Mouse (Mus musculus): ENCODE measurements at regions not wholly inside any gene's neighbourhood (a gene's known extent, or its start where the extent isn't known, plus 50 kb on each side); places are given as distances from the start of the nearest gene placed in this dataset.

DNA sequence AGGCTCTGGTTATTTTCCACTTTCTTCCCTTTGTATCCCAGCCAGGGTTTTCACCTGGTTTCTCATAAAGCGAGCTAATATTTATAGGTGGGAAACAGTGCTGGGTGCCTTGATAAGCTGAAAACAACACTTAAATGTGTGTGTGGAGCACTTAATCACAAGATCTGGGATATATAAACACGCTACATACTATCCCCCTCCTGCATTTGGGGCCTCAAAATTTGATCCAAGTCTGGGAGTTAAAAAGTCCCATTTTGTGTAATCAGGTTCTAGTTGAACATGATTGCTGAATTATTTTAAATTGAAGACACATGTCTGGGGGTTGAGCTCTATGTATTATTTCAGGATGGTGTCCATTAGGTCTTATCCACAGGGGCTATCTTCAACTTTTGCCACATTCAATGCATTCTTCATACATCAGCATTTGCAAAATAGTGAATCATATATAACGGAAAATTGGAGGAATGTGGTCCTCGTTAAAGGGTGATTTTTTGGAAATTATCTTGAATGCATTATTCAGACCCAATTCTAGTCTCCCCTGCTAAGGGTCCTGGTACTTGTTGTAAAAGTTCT is 303.2 kb upstream of the Npvf start:
- DNase-seq (ENCODE audit: extremely low spot score in 1 of 2, low spot score in 1 of 2), result no peak

DNA sequence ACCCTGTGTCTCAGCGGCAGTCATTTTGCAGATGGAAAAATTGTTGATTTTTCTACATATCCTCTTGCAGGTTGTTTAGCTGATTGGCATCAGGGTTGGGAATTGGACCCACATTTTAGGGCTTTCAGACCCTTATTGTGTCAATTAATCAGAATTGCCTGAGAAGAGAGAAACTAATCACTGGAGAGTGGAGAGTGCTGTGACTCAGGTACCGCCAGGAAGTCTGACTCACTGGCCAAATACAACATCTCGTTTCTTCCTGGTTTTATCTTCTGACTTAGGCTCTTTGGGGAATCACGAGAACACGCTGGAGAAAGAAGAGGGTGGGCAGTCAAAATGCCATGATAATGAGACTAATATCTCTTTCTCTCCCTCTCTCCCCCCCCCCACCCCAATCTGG is 306.1 kb upstream of the Npvf start:
- DNase-seq (ENCODE audit: extremely low spot score in 1 of 2, low spot score in 1 of 2), result no peak

DNA sequence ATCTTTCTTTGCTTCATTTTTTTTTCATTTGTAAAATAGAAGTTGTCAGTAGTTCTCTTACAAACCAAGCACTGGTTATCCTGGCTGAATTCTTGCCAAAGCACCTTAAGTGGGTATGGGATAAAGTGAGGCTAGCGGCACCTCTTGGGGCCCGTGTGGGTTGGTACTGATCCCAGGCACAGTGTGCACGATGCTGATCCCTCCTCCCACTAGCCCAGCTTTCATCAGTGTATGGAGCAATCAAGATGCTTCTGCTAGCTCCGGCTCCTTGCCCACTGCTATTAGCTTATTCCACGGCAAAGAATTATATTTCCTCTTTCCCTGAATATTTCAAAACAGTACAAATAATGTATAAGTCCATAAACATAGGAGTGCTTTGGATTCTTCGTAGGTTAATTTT is 307.4 kb upstream of the Npvf start:
- no peak for DNase-seq (ENCODE audit: extremely low spot score in 1 of 2, low spot score in 1 of 2)

DNA sequence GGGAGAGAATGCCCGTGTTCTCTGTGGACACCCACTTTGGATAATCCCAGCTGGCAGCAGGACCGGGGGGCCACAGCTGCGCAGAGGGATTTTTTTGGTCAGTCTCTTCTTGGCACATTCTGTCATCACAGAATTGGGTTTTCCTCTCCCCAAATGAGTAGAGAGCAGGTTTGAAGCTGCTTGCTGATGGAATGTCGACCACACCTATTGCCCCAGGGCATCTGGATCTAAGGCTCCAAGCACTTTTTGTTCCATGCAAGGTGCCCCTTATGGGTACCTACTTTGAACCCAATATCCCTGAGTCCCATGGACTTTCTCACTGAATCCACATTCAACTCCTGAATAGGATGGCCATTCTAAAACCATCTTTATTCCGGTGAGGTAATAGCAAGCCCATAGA is 314.3 kb upstream of the Npvf start:
- DNase-seq (ENCODE audit: extremely low spot score in 1 of 2, low spot score in 1 of 2), result no peak

DNA sequence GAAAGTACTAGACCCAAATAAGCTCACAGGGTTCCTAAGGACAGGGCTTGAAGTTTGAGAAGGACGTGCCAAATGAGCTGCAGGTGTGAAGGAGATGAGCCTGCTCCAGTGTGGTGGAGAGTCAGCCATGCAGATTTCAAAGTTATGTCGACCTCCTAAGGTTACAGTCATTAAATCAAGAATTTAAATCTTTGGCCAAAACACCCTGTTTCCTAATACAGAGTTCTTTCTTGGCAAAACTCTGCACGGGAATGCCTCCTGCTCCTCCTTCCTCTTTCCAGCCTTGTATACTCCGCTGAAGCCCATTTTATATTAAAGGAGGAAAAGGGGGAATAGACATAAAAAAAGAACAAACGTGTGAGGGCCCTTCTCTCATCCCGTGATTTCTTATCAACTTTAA is 315.1 kb upstream of the Npvf start:
- no peak for DNase-seq (ENCODE audit: extremely low spot score in 1 of 2, low spot score in 1 of 2)

DNA sequence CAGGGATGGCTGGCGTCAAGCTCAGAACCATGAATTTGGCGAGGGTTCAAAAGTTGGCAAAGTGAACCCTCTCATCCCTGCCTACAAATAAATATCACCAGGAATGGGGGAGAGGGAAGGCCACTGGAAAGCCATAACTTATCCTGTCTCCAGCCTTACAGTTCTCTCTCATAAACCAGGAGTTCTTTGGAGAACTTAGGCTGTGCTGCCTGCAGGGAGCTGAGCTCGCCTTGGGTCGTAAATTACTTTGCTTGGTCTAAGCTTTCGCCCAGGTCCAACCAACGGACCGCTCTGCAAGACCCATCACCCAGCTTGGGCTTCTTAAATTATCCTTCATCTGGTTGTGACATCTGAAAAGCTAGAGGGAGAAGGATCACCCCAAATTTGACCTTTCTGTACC is 315.8 kb upstream of the Npvf start:
- DNase-seq (ENCODE audit: extremely low spot score in 1 of 2, low spot score in 1 of 2), result no peak

DNA sequence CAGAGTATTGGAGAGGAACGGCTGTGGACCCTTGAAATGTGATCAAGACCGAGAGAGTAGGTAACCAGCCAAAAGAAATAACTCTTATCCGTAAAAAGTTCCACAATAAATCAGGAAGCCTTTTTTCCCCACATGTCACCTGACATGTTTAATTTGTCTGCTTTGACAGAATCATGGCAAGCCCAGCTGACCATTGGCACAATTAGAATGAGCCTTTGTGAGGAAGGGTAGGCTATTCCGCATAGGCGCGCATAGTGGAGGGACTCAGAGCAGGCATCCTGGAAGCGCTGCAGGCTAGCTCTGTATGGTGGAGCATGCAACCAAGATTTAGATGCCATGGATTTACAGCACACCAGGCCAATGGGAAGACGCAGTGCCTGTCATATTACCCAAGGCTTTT is 316.5 kb upstream of the Npvf start:
- no peak for DNase-seq (ENCODE audit: extremely low spot score in 1 of 2, low spot score in 1 of 2)

DNA sequence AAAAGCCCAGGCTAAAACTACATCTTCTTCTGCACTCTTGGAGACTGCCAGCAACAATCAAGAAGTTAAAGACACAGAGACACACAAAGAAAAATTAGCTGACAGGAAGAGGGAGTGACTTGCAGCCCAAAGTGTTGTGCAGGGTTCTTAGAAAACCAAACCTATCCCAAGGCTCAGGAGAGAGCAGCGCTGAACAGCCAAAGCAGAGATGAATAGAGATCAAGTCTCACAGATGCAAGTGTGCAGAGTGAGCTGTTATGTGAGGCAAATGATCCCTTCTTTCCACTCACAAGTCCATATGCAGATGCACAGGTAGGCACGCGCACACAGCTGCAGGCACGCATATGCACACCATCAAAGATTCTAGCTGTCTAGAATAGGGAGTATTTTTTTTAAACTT is 318.0 kb upstream of the Npvf start:
- no peak for DNase-seq (ENCODE audit: extremely low spot score in 1 of 2, low spot score in 1 of 2)

DNA sequence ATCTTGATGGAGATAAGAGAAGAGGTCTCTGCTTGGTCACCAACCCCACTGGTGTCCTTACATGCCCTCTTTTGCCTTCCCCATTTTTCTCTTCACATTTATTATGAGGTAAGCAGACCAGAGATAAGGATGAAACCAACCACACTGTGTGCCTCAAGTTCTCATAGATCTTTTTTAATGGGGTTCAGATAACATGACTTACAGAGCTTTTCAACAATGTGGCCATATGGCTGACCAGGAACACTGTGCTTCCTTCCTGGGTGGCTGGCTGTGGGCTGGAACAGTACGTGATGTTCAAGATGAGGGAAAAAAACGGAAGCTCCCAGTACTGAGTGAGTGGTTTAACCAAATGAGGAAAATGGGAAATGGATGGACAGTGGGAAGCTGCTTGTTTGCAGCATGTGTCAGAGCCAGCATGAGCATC is 319.0 kb upstream of the Npvf start:
- no peak for DNase-seq (ENCODE audit: extremely low spot score in 1 of 2, low spot score in 1 of 2)

DNA sequence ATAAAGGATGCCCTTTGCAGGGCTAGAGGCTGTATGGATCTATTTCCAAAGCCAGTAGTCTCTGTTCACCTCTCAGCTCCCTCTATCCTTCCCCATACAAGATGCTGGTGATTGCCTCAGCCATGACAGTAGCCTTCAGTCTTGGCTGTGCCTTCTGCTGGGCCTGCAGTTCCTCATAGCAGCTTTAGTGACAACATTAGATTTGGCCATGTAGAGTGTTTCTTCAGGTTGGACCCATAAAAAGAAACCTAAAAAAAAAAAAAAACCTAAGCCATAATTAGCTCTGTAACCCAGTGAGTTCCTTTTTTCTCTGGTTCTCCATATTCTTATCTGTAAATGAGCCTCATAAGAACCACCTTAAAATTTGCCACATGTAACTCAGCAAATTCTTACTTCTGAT is 319.6 kb upstream of the Npvf start:
- DNase-seq (ENCODE audit: extremely low spot score in 1 of 2, low spot score in 1 of 2), result no peak

DNA sequence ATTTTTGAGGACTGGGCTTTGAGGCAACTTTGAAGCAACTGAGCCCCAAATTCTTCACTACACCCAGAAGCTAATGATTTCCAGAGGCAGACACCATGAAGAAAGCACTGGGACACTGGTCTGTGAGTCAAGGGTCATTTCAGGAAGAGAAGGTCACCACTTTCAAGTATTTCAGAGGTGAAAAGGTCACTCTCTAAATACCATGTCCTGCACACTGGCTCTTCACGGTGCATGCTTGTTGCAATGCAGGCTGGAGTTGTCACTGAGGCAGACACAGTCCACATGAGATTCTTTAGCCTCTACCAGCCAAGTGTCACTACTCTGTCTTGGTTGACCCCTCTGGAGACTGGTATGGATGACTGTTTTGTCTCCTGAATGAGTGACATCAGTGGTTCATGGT is 320.7 kb upstream of the Npvf start:
- no peak for DNase-seq (ENCODE audit: extremely low spot score in 1 of 2, low spot score in 1 of 2)

DNA sequence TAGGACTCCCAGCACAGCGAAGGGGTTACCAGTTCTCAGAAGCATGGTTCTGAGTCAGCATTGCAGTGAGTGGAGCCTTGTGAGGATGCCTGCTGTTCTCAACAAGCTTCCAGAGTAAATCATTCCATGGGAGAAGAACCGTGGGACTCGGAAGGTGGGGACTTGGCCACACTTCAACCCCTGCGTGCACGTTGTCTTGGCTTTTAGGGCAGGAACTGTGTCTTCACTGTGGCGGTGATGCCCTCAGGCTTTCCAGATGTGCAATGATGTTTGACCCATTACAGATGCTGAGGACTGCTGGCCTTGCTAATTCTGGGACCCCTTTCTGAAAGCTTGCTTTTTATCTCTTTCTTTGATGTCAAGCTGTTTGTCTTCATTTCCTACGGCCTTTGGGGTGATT is 322.7 kb upstream of the Npvf start:
- no peak for DNase-seq (ENCODE audit: extremely low spot score in 1 of 2, low spot score in 1 of 2)

DNA sequence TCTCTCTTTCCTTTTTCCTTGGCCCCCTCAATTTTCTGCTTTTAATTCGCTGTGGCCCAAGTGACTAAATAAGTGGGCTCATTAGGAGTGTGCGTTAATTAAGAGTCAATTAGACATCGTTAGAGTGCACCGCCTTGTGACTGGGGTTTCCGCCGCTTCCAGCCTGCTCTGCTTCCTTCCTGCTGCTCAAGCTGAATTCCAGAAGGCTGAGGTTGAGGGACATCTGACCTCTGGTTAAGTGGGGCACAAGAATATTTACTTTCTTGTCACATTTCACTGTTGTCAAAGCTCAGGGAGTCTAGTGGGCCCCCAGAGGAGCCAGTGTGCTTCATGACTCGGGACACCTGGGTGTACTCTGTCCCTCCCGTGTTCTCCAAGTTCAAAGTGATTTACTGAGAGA is 323.1 kb upstream of the Npvf start:
- DNase-seq (ENCODE audit: extremely low spot score in 1 of 2, low spot score in 1 of 2), result no peak

DNA sequence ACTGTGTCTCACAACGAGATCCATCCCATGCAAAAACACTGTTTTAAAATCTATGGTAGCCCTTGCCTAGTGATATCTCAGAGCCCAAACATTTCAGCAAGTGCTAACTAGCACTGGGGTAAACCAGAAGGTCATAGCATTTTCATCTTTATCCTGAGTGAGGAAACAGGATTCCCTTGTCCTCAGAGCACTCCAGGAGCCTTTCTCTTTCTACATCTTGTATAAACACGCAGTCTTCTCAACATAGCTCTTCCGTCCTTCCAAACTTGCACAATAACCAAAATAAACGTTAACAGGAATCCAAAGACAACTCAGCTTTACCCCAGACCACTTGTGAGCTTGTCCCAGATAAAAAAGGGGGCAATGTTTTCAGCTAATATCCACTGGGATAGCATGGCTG is 323.8 kb upstream of the Npvf start:
- no peak for DNase-seq (ENCODE audit: extremely low spot score in 1 of 2, low spot score in 1 of 2)

DNA sequence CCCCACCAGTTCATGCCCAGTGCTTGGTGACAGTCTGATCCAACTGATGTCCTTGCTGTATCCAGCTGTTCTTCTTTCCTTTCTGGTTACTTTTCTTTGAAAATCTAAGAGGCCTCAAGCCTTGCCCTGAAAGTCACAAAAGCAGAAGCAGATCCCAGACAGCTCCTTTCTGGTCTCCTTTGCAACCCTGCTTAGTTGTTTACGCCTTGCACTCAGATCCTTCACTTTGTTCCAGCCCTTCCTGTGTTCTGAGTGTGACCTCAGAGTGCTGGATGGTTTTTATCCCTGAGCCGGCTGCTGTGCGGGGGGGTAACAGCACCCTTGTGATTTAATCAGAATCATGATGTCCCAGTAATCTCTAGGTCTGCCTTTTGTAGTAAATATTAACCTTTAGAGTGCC is 324.3 kb upstream of the Npvf start:
- DNase-seq (ENCODE audit: extremely low spot score in 1 of 2, low spot score in 1 of 2), result no peak

DNA sequence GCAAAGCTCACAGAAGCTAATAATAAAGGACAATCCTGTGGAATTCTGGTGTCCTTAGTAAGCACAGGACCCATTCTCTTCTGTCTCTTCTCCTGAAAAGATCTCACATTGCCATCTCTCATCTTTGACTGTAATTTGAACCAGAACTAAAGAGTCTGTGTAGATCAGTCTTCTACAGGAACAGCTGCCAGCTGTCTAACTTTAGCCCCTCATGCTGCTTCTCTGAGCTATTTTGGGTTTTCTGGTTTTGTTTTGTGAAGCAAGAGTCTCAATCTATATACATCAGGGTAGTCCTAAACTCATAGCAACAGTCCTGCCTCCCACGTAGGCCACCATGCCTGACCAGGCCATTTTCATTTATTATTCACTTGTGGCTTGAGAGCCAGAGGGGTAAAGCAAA is 325.5 kb upstream of the Npvf start:
- no peak for DNase-seq (ENCODE audit: extremely low spot score in 1 of 2, low spot score in 1 of 2)

DNA sequence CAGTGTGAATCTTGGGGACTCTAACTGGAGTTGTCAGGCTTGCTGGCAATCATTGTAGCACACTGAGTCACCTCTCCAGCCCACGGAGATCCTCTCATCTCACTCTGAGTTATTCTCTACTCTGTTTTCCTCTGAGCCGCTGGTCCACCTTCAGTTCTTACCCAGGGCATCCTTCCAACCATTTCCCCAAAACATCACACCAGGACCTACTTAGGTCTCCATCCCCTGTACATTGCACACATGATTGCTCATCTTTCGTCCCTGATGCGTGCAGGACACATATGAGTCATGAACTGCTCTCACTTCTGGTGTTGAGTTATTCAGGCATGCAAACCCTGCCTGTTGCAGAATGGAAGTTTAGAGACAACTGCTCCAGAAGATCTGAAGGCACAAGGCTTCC is 326.1 kb upstream of the Npvf start:
- DNase-seq (ENCODE audit: extremely low spot score in 1 of 2, low spot score in 1 of 2), result peak in 1 of 2 experiments; percentile 36

DNA sequence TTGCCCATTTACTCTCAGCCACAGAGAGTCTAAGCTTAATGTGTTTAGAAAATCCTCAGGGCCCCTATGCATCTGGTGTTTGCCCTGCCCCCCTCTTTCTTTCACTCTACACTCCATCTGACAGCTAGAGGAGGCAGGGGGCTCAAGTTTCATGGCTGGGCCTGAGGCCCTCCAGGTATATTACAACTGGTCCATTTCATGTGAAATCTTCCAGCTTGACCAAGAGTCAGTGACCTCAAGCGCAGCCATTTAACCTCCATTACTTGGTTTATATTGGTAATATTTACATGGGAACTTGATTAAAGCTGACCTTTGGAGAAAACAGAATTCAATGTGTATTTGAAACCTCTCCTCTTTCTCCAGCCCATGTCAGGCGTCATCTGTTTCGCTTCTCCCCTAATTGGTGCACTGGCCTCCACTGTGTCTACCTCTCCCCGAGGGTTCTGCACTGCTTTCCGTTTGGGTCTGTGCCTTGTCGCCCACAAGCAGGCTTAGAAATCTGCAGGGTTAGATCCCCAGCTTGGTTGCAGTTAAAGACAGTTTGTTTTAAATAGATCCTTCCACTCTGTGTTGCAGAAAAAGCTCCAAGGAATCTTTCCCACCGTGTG is 327.6 kb upstream of the Npvf start:
- no peak for DNase-seq (ENCODE audit: extremely low spot score in 1 of 2, low spot score in 1 of 2)

DNA sequence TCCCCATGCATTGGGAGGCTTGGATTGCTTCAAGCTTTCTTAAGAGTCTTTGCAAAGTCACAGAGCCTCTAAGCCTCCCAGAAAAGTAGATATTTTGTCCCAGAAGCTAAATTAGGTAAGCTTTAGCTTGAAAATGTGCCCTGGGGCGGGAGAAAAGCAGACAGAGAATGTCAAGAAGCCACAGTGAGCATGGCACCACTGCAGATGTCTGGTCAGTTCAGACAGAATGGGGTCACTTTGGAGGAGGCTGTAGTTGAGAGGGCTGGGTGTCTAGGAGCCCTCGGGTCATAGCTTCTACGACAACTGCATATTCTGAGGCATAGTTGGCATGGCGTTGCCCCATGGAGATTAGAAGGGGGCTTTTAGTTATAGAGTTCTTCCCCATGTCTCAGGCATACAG is 328.6 kb upstream of the Npvf start:
- no peak for DNase-seq (ENCODE audit: extremely low spot score in 1 of 2, low spot score in 1 of 2)

DNA sequence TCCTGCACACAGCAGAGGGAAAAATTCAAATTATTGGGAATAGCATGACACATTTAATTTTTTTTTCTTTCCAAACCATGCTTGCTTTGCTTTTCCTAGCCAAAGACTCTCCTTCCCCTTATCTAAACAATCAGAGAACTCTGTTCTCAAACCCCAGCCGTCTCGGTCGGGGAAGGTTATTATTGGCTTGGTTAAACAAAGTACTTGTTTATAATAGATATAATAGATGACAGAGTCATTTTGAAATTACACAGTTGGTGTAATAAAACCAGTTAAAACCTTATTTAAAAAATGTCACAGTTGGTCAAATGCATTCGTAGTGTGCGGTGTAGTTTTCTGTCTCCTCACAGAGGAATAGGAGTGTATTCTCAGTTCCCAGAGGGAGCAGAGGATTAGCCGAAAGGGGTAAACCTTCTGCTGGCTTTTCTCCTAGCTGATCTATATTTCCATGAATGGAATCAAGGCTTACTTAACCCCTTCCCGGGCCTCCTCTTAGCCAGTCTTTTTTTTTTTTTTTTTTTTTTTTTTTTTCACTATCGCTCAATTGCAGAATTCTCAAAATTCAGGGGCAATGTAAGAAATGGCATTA is 329.4 kb upstream of the Npvf start:
- no peak for DNase-seq (ENCODE audit: extremely low spot score in 1 of 2, low spot score in 1 of 2)

DNA sequence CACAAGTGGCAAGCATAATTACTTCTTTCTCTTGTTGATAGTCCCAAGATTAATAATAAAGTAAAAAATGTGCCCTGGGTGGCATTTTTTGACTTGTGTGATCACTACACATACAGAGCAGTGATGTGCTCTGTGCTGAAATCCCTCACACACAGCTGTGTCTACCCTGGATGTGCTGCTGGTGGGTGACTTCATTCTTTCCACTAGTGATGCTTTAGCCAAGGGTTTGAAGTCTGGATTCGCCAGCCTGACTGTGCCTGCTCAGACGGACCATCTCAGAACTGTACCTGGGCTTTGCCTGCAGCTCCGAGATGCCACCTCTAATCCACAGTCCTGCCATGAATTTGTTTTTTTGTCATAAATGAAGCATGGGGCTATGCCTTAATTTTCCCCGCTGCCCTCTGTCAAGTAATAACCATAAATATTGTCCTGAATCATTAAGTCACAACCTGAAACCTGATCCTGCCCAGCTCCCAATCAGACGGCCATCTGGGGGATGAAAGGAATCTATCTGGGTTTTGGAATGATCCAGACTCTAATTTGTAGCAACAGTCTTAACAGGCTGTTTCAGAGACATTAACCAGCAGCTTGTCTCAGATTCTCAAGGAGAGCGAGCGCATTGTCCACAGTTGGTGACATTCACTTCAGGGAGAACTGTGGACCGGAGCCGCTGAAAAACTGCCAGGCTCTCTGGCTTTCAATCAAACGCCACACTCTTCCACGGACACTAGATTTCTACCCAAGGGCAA is 330.1 kb upstream of the Npvf start:
- DNase-seq (ENCODE audit: extremely low spot score in 1 of 2, low spot score in 1 of 2), result no peak
